In the genomic region with DNA sequence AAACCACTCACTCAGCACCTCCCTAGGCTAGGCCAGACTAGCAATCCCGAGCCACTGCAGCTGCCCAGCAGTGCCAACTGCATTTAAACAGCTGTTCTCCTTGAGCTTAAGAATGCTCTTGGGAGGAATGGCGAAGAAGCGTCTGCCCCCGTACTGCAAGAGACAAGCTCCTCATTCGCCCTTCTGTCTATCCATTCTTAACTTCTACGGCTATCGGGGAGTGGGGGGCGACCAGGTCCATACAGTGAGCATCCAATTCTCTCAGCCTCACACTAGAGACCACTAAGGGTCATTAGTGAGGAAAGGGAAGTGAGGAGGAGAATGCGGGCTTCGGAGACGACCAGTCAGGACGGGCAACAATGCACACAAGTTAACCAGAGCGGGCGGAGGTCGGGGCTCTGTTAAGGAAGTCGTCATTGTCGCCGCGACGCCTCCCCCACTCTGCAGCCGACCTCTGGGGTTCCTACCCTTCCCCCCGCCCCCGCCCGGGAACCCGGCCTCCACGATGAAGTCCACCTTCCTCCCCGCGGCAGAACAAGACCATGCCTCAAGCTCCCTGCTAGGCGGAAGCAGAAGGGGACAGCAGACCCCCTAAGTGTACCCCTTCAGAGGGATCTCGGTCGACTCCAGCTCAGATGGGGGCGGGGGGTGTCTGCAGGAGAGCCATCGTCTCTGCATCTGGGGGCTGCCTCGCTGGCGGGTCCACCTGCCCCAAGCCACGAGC, we compare ENCODE assay signal across 8 mouse cellular contexts. TPM values are rescaled to one million over a fixed set of nuclear protein-coding genes. Genes with fewer than 3 reads are reported as not detected.
DNase-seq lines count a peak whose midpoint lies in the region; ATAC-seq and TF ChIP-seq lines count a peak whose summit lies in the region.

Gene Nkiras2, plus strand, starts transcription at position 484 of the 724 bp plus-strand sequence.

- no peak for TF ChIP-seq CTCF in G1E (IDR thresholded peaks at IDR 0.05; ENCODE audit: low read depth, low read length)

- peak within 1 kb of the TSS; percentile 84 for H3K27ac ChIP-seq in forebrain, embryonic 16.5 days (ENCODE audit: low read length)
- H3K27ac ChIP-seq in hindbrain, embryonic 11.5 days (ENCODE audit: low read depth, low read length), result peak within 1 kb of the TSS; percentile 92

- peaks cover 31% of the 10 kb centered on the region for H3K36me3 ChIP-seq in G1E (replicated peaks)
- H3K36me3 ChIP-seq in forebrain, embryonic 16.5 days (ENCODE audit: control insufficient read depth, insufficient read depth), result no peaks in the 10 kb centered on the region
- H3K36me3 ChIP-seq in hindbrain, embryonic 11.5 days (ENCODE audit: control insufficient read depth, insufficient read depth, low read length), result no peaks in the 10 kb centered on the region

- DNase-seq in G1E (ENCODE audit: low spot score), result peak; percentile 93
- DNase-seq in adrenal gland, postnatal 4 days (ENCODE audit: low spot score in 2 of 2), result peak; percentile 33 to 43
- DNase-seq in hindbrain, embryonic 11.5 days (ENCODE audit: low spot score), result peak; percentile 80
- DNase-seq in layer of hippocampus, postnatal 14 days (ENCODE audit: low spot score in 2 of 2), result peak in 1 of 2 experiments; percentile 54
- peak; percentile 64 for DNase-seq in lung, postnatal 25 days (ENCODE audit: low spot score)
- DNase-seq in retina, postnatal 1 day, result peak; percentile 77
- peak; percentile 76 for DNase-seq in yolk sac, embryonic 10.5 days (ENCODE audit: low spot score)

- H3K4me3 ChIP-seq in G1E (ENCODE audit: low read depth, low read length), result peak within 1 kb of the TSS; percentile 99
- peak within 1 kb of the TSS; percentile 62 for H3K4me3 ChIP-seq in forebrain, embryonic 16.5 days (replicated peaks; ENCODE audit: low read length)
- H3K4me3 ChIP-seq in hindbrain, embryonic 11.5 days (ENCODE audit: low read depth, low read length), result peak within 1 kb of the TSS; percentile 98

- peak within 1 kb of the TSS; percentile 89 for H3K9ac ChIP-seq in forebrain, embryonic 16.5 days (replicated peaks; ENCODE audit: low read depth, low read length)
- peak within 1 kb of the TSS; percentile 97 for H3K9ac ChIP-seq in hindbrain, embryonic 11.5 days (ENCODE audit: low read depth, low read length)

- H3K4me1 ChIP-seq in G1E (ENCODE audit: insufficient read depth, low read depth, low read length), result peaks cover 51% of the 10 kb centered on the region
- peaks cover 28% of the 10 kb centered on the region for H3K4me1 ChIP-seq in forebrain, embryonic 16.5 days (replicated peaks; ENCODE audit: control insufficient read depth, insufficient read depth, low read length)
- H3K4me1 ChIP-seq in hindbrain, embryonic 11.5 days (replicated peaks; ENCODE audit: control insufficient read depth, insufficient read depth, low read length), result 0 out of 2 replicates have a peak, but pooled peaks cover 2% of the 10 kb centered on the region

- peak within 1 kb of the TSS; percentile 88 for H3K4me2 ChIP-seq in forebrain, embryonic 16.5 days (ENCODE audit: low read length)
- H3K4me2 ChIP-seq in hindbrain, embryonic 11.5 days (replicated peaks; ENCODE audit: low read depth, low read length), result peak within 1 kb of the TSS; percentile 74

- under 1% methylated on average over 36 of the region's 36 CpGs for WGBS in forebrain, embryonic 16.5 days
- under 1% methylated on average over 35 of the region's 36 CpGs for WGBS in hindbrain, embryonic 11.5 days

- ATAC-seq in G1E (ENCODE audit: extremely low read depth, insufficient number of reproducible peaks, low FRiP score, poor library complexity, severe bottlenecking), result peak; percentile 61
- ATAC-seq in forebrain, embryonic 16.5 days, result peak; percentile 36
- peak; percentile 78 for ATAC-seq in hindbrain, embryonic 11.5 days (ENCODE audit: low FRiP score)

- no peaks in the 10 kb centered on the region for H3K9me3 ChIP-seq in G1E (replicated peaks)
- no peaks in the 10 kb centered on the region for H3K9me3 ChIP-seq in forebrain, embryonic 16.5 days (ENCODE audit: control insufficient read depth, low read length)
- H3K9me3 ChIP-seq in hindbrain, embryonic 11.5 days (ENCODE audit: control insufficient read depth, low read length), result no peaks in the 10 kb centered on the region

- no peaks in the 10 kb centered on the region for H3K27me3 ChIP-seq in G1E (ENCODE audit: insufficient read depth, low read length)
- H3K27me3 ChIP-seq in forebrain, embryonic 16.5 days (replicated peaks; ENCODE audit: control insufficient read depth, insufficient read depth, low read length), result no peaks in the 10 kb centered on the region
- H3K27me3 ChIP-seq in hindbrain, embryonic 11.5 days (ENCODE audit: control insufficient read depth, insufficient read depth, low read length), result no peaks in the 10 kb centered on the region

RNA-seq across cellular contexts. Expression of gene Nkiras2, which starts in this region (rescaled TPM):
- total RNA-seq in G1E (2014; fragmentation: Nextera tagmentation), result 47.6 and 54.9 TPM in 2 replicates
- total RNA-seq in G1E (2017), result 18.4 and 22.7 TPM in 2 replicates
- 36.1 and 40.4 TPM in 2 replicates for polyA plus RNA-seq in G1E (2012)
- total RNA-seq in adrenal gland, postnatal 4 days (2021), result 10 to 100 TPM; 49.5 to 50.0 TPM
- 85.6 and 96.1 TPM in 2 replicates for polyA plus RNA-seq in forebrain, embryonic 16.5 days (2015; fragmentation: Nextera tagmentation; extraction: Ambion mirVana)
- 108 and 109 TPM in 2 replicates for polyA plus RNA-seq in hindbrain, embryonic 11.5 days (2014; fragmentation: Nextera tagmentation; extraction: Ambion mirVana)
- 10 to 100 TPM; 22.8 to 23.0 TPM for total RNA-seq in layer of hippocampus, postnatal 14 days (2021)
